Mouse (Mus musculus): ENCODE measurements around the gene Unc13d.
"Not testable (repeated sequence)": the region's sequence is repeated elsewhere in the genome, so short reads cannot be mapped to it uniquely, and the experiment has no call there.

Unc13d gene

DNA sequence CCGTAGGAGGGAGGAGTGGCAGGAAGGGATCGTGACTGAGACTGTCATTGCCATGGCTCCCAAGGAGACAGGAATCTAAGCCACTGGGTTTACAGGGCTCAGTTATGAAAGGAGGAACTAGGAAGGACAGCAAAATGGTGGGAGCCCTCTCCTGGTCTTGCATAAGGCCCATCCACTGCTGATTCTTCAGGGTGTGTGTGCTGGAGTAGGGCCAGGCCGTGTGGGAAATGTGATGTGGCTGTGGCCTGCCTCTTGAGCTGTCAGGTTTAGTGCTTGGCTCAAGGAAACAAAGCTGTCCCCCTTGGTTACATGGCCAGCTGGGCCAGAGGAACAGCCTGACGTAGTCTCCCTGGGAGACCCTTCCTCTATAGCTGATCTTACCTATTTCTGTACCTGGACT lies 27.6 kb downstream of the Unc13d start:
- DNase-seq (ENCODE audit: low spot score in 2 of 2) = no peak

DNA sequence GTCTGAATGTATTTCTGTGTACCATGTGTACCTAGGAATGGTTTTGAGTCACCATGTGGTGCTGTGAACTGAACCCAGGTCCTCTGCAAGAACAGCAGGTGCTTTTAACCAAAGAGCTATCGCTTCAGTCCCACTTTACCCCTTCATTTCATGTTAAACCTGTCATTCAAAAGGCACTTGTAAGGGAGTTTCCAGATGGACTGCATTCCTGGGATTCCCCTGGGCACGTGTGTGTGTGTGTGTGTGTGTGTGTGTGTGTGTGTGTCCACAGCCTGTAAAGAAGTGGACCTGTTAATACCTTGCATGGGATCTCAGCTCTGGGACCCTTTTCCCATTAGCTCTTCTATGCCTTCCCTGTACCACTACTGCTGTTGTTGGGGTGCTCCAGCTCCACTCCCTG lies 28.2 kb downstream of the Unc13d start:
- DNase-seq (ENCODE audit: low spot score in 2 of 2) = no peak

DNA sequence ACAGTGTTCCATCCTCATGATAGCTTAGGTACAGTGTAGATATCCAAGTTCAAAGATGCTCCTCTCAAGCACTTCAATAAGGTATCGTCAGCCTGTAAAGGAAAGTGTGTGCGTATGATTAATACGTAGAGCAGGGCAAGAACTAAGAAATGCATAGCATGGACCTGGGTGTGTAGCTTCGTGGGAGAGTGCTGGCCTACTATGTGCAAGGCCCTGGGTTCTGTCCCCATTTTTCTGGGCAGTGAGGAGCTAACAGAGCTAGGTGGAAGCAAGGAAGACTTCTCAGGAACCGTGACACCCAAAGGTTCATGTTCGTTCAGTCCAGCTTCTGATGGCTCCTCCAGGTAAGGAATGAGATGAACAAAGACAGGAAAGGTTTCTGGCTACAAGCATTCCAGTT lies 32.6 kb downstream of the Unc13d start:
- no peak for DNase-seq (ENCODE audit: low spot score in 2 of 2)

DNA sequence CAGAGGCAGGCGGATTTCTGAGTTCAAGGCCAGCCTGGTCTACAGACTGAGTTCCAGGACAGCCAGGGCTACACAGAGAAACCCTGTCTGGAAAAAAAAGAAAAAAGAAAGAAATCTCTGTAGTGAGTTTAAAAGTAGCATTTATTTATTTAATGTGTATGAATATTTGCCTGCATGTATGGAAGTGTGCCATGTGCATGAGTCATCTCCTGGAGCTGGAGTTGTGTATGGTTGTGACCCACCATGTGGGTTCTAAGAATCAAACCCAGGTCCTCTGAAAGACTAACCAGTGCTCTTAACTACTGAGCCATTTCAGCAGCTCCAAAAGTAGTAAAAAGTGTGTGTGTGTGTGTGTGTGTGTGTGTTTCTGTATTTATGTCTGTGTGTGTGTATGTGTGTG lies 34.5 kb downstream of the Unc13d start:
- DNase-seq (ENCODE audit: low spot score in 2 of 2) = no peak

DNA sequence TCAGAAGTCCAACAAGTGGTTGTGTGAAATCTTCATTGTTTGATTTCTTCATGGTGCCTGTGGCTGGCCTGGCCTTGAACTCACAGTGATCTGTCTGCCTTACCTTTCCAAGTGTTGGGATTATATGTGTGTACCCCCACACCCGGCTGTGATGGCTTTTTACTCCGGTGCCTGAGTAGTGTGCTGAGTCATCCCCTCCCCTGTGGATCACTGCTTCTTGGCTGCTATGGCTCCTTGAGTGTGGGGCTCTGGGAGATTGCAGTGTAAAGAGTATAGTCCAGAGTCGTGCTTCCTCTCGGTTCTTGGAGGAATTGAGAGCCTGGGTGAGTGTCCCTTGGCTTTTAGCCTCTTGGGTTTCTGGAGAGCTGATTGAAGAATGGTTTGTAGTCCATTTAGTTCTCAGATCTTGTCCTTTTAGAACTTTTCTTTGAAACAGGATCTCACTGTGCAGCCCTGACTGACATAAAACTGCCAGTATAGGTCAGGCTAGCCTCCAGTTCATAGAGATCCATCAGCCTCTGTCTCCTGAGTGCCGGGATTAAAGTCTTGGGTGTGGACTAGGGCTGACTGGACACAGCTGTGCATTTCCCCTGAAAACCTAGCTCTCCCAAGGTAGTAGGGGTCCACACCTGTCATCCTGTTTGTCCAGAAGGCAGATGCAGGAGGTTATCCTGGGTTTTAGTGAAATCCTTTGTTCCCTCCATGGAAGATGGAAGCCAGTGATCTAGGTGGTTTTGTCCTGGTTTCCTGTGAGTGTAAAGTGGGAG lies 35.2 kb downstream of the Unc13d start:
- DNase-seq (ENCODE audit: low spot score in 2 of 2) = no peak

DNA sequence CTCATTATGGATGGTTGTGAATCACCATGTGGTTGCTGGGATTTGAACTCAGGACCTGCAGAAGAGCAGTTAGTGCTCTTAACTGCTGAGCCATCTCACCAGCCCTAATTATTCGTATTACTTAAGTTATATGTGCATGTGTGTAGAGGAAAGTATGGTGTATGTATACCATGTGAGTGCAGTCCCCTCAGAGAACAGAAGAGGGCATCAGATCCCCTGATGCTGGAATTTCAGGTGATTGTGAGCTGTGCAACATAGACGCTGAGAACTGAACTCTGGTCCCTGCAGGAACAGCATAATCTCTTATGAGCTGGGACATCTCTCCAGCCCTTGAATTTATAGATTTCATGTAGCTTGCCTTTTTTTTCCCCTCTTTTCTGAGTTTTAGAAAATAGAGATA lies 35.9 kb downstream of the Unc13d start:
- no peak for DNase-seq (ENCODE audit: low spot score in 2 of 2)

DNA sequence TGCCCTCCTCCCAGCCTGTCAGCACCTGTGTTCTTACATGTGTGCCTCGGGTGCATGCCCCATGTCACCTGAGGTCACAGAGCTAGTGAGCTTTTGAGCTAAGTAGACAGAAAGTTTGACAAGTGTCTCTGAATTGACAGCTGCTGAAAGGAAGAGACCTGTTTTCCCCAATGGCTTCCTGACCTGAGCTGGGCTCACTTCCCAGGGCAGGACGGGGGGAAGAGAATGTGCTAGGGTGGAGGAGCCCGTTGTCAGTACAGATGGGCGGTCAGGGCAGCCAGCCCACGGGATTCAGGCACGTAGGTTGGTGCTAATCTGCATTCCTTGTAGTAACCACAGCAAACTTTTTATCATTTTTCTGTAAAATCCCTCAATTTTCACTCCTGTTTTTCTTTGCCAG lies 37.2 kb downstream of the Unc13d start:
- no peak for DNase-seq (ENCODE audit: low spot score in 2 of 2)

DNA sequence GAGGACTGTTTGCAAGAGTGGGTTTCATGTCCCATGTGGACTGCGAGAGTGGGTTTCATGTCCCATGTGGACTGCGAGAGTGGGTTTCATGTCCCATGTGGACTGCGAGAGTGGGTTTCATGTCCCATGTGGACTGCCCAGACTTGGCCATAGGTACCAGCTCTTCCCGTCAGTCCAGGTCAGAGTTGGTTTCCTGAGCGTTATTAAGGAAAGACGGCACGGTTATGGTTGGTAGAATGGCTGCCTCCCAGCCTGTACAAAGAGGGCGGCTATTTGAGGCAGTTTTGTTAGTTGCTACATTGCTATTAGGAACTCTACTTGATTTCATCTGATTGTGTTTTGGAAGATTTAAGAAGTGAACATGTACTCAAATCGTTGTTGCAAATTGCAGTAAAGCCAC lies 39.9 kb downstream of the Unc13d start:
- no peak for DNase-seq (ENCODE audit: low spot score in 2 of 2)

DNA sequence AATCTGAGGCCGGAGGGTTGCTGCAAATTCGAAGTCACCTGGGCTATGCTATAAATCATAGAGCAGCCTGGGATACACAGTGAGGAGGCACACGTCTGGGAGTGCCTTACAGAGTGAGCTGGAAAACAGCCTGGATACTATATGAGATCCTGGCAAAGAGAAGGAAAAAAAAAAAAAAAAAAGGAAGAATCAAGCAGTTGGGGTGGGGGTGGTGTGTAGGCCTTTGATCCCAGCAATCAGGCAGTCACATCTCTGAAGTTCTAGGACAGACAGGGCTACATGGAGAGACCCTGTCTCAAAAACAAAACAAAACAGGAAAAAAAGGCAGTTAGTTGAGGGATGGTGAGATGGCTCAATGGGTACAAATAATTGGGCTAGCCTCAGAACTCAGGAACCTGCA lies 41.1 kb downstream of the Unc13d start:
- DNase-seq (ENCODE audit: low spot score in 2 of 2) = no peak

DNA sequence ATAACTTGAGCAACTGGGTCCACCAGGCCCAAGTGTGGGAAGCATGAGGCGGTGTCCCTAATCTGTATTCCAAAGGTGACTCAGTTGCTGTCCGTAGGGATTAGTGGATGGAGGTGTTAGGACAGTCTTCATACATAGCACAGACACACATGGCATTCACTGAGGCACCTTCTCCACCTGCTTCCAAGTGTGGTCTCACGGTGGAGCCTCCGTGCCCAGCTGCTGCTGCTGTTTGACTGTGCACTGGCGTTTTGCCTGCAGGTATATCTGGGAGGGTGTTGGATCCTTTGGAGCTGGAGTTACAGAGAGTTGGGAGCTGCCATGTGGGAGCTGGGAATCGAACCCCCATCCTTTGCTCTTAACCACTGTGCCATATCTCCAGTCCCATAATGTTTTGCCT lies 43.2 kb downstream of the Unc13d start:
- DNase-seq (ENCODE audit: low spot score in 2 of 2) = no peak

DNA sequence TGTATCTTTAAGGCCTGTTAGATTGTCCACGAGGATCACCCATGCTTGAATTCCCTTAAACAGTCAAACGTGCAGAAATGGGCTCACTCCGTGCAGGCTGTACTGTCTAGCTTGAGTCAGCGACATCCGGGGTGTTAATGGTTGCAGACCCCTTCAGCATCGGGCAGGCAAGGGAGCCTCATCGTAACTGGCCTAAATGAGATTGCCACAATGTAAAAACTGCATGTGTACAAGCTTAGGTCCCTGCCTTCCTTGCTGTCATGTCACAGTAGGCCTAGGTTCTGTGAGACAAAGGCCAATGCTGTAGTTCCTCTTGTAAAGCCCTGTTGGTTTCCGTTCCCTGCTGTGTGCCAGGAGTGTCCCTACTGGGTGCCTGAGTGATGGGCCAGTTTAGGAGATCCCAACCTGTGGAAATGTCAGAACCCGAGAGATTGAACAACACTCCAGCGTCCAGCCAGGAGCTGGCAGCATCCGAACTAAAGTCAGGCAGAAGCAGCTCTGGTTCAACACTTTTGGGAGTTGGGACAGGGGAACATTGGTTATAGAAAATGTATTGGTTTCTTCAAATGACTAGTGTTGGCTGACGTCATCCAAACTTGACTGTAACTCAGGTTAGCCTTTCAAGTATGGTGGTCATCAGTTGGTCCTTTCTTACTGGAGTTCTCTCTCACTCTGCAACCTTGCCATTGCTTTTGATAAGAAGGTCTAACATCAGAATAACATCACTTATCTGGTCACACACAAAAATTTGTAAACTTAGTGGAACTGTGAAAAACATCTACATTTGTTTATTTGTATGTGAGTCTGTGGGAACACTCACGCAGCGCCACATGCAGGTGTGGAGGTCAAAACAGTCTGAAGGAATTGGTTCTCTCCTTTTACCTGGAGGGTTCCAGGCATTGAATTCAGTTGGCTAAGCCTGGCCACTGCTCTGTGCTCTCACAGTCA lies 46.6 kb downstream of the Unc13d start:
- no peak for DNase-seq (ENCODE audit: low spot score in 2 of 2)

DNA sequence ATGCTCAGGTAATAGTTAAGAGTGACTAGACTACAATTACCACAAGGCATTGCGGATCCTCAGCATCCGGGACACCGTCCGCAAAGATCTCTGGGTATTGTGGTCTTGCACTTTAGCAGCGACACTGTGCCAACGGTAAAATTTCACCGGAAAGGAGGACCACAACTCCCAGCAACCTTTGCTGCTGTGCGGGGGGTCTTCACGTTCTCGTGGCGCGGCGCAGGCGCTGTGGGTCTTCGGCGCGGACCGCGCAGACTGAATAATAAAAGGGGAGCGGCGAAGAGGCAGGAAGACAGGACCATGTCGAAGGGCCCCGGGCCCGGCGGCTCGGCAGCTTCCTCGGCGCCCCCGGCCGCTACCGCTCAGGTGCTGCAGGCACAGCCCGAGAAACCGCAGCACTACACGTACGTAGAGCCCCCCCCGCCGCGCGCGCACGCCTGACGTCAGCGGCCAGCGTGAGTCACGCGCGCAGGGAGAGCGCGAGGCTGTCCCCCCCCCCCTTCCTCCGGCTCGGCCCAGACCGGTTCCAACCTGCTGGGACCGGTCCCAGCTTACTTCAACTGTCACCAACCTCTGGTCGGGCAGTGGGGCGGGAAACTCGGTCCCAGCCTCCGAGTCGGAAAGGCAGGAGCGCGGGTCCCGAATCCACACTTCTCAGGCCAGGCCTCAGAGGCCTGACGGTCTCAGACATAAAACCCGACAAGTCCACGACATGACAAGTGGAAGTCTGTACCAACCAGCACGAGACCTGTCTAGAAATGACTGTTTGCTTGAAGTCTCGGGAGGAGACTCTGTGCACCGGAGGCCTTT lies 47.5 kb downstream of the Unc13d start, which contains the start of gene Unk:
TSS of gene Unk (plus strand) at position 235 of the 810 bp plus-strand sequence.
- peak; percentile 96 to 97 for DNase-seq (ENCODE audit: low spot score in 2 of 2)

DNA sequence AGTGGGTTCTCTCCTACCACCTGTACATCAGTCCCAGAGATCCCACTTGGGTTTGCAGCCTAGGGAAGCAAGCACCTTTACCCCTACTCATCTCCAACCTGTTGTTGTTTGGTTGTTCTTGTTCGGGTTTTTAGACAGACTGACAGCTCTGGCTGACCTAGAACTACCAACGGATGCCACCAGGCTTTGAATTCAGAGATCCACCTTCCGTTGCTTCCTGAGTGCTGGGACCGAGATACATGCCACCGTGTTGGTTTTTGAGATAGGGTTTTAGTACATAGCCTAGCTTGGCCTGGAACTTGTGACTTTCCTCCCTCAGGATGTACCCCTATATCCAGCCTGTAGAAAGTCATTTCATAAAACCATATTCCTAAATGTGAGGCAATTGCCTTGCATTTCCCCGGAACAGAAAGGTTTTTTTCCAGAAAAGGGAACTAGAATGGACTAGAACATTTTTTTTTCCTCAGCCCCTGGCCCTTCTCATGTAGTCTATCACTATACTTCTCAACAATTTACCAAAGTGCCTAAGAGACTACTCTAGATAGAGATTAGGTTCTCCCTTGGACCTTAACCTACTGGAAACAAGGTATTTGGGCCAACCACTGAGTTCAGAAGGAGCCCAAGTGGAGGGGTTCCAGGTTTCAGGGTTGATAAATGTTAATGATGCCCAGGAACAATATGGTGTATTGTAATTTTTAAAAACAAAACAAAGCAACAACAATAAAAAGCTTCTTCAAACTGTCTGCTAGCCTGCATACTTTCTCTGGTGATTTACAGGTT lies 48.5 kb downstream of the Unc13d start:
- no peak for DNase-seq (ENCODE audit: low spot score in 2 of 2)

DNA sequence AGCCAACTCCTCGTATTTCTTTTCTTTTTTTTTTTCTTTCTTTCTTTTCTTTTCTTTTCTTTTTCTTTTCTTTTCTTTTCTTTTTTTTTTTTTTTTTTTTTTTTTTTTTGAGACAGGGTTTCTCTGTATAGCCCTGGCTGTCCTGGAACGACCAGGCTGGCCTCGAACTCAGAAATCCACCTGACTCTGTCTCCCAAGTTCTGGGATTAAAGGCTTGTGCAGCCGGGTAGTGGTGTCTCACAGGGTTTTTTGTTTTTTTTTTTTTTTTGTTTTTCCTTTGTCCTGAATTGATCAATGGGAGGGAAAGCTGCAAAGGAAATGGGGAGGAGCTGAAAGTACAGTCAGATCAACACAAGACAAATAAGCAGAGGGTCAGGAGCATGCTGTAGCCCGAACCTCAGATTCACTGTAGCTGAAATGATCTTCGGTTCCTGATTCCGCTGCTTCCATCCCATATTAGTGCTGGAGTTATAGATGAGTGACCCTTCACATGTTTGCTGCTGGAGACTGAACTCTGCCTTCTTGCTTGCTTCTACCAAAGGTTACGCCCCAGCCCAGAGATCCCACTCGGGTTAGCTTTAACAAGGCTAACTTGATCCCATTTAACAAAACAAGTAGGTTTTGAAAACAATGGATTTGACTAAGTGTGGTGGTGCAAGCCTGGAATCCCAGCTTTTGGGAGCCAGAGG lies 49.4 kb downstream of the Unc13d start:
- DNase-seq (ENCODE audit: low spot score in 2 of 2) = no peak

DNA sequence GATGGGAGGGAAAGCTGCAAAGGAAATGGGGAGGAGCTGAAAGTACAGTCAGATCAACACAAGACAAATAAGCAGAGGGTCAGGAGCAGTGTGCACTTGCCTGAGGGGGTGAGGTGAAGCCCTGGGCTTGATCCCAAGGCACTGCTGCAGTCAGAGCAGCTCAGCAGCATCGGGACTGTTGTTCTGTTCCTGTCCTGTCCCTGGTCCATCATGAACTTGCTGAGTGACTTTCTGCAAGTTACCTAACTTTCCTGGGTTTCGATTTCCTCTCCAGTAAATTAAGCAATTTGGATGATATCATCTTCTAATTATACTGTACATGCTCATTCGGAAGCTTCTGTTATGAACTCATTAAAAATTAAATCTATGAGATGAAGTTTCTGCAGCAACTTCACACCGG lies 50.0 kb downstream of the Unc13d start, which contains the start of gene H3f3b:
TSS of gene H3f3b (minus strand) at position 207 of the 400 bp plus-strand sequence.
- no peak for DNase-seq (ENCODE audit: low spot score in 2 of 2)

DNA sequence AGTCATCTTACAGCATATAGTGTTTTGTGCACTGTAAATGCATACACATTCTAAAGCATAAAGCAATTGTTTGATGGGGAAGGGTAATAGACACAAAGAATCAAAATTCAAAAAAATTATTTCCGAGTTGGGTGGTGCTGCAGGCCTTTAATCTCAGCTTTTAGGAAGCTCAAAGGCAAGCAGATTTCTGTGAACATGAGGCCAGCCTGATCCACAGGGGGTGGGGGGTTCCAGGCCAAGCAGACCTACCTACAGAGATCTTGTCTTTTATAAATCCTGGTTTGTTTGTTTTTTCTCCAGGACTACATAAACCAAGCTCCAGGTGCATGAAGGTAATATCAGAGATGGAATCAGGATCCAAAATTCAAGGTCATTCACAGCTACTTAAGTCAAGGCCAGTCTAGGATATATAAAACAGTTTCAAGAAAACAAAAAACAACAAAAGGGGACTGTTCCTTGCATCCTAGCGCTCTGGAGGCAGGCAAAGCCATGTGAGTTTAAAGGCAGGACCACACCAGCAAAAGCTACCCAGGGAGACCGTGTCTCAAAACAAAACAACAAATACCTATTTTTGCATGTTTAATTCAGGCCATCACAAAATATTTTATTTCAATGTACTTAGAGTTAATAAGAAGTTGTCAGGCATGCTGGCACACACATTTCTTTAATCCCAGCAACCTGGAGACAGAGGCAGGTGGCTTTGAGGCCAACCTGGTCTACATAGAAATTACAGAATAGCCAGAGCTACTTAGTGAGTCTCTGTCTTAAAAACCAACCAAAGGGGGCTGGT lies 52.5 kb downstream of the Unc13d start:
- no peak for DNase-seq (ENCODE audit: low spot score in 2 of 2)

DNA sequence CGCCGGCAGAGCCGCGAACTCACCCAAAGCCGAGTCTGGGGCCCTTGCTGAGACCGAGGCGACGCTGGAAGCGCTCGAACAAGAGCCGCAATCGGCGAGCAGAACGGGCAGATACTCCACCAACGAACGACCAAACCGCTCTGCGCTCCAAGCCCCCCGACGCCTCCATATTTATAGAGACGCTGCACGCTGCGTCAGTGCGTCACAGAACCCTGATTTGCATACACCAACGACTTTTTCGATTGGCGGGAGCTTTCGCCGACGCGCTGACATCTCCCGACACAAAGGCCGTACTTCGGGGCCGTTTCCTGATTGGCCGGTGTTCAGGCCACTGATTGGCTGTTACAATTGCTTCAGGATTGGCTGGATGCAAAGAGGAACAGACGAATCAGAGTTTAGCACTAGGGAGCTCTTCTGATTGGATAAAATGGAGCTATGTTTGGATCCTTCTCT lies 53.4 kb downstream of the Unc13d start:
- DNase-seq (ENCODE audit: low spot score in 2 of 2) = peak; percentile 95 to 98

DNA sequence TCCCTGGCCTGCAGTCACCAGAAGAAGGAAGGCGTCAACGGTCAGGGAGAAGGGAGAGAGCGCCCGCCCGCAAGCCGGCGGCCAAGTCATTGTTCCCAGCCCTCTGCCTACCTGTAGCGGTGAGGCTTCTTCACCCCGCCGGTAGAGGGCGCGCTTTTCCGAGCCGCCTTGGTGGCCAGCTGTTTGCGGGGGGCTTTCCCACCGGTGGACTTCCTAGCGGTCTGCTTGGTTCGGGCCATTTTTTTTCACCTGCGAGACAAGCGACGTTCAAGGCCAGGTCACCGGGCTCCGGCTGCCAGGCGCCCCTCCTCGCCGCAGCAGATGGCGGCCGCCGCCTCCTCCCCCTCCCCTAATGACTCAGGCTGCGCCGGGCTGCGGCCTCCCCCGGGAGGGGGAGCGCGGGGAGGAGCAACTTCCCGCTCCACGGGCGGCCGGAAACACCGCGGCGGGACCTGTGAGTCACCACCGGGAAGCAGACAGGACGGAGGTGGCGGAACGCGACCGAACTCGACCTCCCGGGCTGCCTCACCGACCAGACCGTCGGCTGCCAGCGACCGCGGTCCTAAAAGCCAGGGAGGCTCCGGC lies 53.9 kb downstream of the Unc13d start:
- DNase-seq (ENCODE audit: low spot score in 2 of 2) = peak; percentile 71 to 78

DNA sequence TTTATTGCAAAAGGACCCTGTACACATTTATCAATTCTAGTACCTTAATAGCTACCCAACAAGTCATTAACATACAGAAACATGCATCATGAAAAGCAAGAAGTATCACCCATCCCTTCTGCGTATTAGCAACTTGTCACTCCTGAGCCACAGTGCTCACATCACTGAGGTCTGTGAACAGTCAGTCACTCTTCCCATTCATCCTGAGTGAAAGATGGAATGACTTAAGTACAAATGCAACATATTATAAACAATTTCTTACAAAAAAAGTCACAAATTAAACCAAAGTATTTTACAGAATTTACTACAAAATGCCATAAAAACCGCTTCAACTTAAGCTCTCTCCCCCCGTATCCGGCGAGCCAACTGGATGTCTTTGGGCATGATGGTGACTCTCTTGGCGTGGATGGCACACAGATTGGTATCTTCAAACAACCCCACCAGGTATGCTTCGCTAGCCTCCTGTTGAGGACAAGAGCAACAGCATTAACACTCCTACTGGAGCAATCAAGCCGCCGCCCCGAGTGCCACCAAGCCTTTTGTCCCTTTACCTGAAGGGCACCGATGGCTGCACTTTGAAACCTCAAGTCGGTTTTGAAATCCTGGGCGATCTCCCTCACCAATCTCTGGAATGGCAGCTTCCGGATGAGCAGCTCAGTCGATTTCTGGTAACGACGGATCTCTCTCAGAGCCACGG lies 54.5 kb downstream of the Unc13d start:
- DNase-seq (ENCODE audit: low spot score in 2 of 2) = not testable (repeated sequence)
